Mouse (Mus musculus) large intestine, adult 2 months (tissue): ENCODE results near the gene Txlnb. TPM values are rescaled to one million over a fixed set of nuclear protein-coding genes. Genes with fewer than 3 reads are reported as not detected.
"Not testable (repeated sequence)": the region's sequence is repeated elsewhere in the genome, so short reads cannot be mapped to it uniquely, and the experiment has no call there.

Experiments
- DNase-seq: peaks from one replicate; pipeline ENCODE4 v3.0.0-alpha.2; 2012; ENCODE audit warnings: low read depth, low spot score
- WGBS: fragments of 180-500 bp; shearing (Covaris S2); methylation state at CpG from one replicate; pipeline ENCODE4 v1.1.7; 2018; 5-methylcytosine and 5-hydroxymethylcytosine counted together
- polyA plus RNA-seq: library from polyadenylated mRNA; depleted of rRNA; stranded (reverse); fragments of >200 nt; gene quantifications from 2 replicates; pipeline ENCODE4 v1.2.3, GENCODE M21; 2012; rRNA removed

Gene Txlnb
- 0.02 and 0.07 TPM in 2 replicates for polyA plus RNA-seq

DNA sequence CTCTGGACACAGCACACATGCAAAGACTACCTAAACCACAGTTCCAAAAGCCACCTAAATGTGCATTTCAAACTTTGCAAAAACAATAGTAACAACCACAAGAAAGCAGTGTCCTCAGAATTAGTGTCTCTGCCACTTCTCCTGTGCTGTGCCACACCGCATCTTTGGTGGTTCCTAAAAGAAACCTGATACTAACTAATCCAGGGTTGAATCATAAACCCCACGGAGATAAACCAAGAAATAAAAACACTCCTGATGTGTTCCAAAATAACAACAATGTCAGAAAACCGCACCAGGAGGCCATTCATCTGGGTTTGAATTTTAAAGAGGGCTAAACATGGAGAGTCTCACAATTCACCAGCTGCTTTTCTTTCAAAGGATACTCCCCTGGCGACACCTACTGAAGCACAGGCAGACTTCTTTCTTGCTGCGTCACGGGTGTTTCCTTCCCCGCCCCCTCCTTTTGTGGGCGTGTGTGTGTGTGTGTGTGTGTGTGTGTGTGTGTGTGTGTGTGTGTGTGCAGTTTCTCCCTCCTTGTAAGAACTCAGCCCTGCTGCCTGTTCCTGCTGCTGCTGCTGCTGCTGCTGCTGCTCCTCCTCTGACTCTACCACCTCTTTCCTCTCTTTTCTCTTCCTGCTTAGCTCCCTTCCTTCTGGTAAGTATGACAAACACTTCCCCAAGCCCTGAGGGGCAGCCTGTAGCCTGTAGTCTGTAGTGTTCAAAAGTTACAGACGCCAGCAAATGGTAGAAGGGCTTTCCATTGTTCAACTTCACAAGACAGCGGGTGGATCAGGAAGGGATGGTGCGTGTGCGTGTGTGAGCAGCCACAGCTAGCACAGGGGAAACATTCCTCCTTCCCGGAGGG, at the start of gene Txlnb:
TSS of gene Txlnb (plus strand) at position 460 of the 865 bp plus-strand sequence.
- peak; percentile 54 for DNase-seq
- WGBS = 12% methylated on average over 13 of the region's 13 CpGs

DNA sequence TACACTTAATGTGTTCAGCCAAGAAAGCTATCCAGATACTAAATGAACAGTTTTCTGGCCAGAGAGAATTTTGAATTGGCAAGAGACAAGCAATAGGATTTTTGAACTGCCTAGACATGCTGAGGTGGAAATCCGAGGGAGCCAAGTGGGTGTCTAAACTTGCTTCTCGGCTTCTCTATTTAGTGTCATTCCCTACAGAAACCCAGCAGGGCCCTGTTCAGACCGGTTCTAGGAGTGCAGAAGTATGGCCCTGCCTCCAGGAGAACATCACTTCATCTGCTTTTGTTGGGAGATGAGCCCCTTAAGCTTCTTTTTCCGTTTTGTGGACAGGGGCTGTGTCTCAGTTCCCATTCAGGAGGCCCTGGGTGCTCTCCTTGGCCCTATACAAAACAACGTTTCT, 43.5 kb upstream of the Txlnb start:
- DNase-seq = no peak
- WGBS = 81% methylated on average over 5 of the region's 5 CpGs

GRCm38 (mm10) chr10:17759772-17760171, 36.3 kb upstream of the Txlnb start:
- 79% methylated on average over 3 of the region's 3 CpGs for WGBS
- no peak for DNase-seq

DNA sequence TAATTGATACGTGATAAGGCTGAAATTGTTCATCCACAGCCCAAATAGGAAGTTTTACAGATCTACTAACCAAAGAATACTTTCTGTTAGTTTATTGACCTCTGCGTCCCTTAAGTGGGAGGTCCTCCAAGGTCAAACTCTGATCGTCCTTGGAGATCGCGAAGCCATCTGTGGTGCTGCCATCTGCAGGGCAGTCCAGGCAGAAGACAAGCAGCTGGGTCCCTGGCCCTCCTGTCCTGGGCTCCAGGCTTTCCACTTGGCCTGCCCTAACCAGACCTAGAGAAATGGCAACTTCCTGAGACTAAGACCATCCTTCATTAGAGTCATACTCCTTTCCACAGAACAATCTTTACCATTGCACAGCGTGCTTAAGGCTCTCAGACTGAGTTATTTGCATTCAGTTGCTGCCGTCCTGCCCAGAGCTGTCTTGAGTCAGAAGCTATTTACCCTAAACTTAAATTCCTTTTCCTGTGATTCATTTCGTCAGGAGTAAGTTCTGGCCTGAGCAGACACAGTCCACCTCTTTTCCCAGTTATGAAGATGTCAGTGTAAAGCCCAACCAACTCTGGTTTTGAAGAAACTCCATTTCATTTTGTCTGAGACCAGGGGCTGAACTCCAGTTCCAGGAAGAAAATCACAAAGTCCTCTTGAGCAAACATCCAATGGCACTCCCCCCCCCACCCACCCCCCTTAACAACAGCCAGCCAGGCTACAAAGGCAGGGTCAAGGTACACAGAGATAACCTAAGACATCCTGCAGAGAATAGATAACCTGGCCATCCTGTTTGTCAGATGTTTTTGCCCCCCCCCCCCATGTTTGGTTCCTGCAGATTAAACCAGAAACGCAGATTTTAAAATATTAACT, 35.0 kb upstream of the Txlnb start:
- no peak for DNase-seq
- WGBS = 55% methylated on average over 9 of the region's 9 CpGs

- DNase-seq = no peak
- WGBS = 83% methylated on average over 1 of the region's 1 CpGs
Measured at GRCm38 (mm10) chr10:17761652-17762051, 34.4 kb upstream of the Txlnb start.

GRCm38 (mm10) chr10:17762946-17763345, 33.1 kb upstream of the Txlnb start:
- DNase-seq = no peak
- WGBS = 97% methylated on average over 8 of the region's 8 CpGs

GRCm38 (mm10) chr10:17769856-17770255, 26.2 kb upstream of the Txlnb start:
- 86% methylated on average over 5 of the region's 5 CpGs for WGBS
- DNase-seq = no peak

- no peak for DNase-seq
- WGBS = 65% methylated on average over 10 of the region's 10 CpGs
Measured at GRCm38 (mm10) chr10:17772364-17772763, 23.7 kb upstream of the Txlnb start.

DNA sequence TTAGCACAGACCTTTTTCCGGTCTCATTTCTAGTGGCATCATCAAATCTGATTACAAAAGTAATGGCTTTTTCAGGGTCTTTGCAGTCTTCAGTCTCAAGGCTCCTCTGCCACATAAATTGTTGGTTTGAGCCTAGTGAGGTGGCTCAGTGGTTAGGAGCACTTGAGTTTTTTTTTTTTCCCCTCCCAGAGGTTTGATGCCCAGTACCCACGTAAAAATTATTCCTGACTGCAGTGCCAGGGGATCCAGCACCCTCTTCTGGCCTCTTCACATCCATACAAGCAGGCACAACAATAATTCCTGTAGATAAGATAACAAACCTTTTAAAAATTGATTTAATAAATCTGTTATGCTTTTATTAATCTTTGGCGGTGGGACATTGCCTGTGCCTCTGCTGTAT, 21.7 kb upstream of the Txlnb start:
- WGBS = 86% methylated on average over 3 of the region's 3 CpGs
- DNase-seq = no peak

DNA sequence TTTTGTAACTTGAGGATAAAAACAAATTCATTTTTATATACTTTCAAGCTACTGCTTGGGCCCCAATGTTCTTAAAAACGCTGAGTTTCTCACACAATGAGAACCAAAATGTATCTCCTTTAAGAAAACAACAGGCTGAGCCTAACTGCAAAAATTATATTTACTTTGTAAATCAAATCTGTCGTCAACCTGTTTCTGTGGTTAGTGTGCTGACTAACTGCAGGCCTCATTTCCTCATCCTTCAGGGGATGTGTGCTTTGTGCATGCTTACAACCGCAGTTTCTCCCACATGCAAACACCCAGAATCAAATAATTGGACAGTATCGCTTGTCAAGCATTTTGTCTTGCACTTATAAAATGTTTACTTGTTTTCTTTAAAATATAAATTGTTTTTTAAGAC, 20.9 kb upstream of the Txlnb start:
- WGBS = 36% methylated on average over 4 of the region's 4 CpGs
- no peak for DNase-seq

GRCm38 (mm10) chr10:17776684-17777083, 19.3 kb upstream of the Txlnb start:
- DNase-seq = not testable (repeated sequence)
- WGBS = 53% methylated on average over 4 of the region's 4 CpGs

GRCm38 (mm10) chr10:17786771-17787170, 9.3 kb upstream of the Txlnb start:
- 72% methylated on average over 3 of the region's 3 CpGs for WGBS
- DNase-seq = no peak

DNA sequence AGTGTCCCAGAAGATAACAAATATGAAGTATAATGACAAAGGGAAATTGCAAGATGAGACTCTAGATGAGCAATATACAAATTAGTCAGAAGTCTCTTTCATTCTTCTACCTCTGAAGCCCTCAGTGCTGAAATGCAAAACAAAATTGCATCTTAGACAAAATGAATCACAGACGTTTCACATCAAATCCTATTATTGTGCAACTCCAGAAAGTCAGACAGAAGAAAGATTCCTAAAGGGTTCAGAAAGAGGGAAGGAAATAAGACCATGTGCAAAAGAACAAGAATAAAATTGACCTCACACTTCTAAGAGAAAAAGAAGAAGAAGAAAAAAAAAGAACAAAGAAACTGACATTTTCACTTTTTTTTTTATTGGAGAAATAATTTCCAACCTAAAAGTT, 8.1 kb upstream of the Txlnb start:
- 63% methylated on average over 1 of the region's 1 CpGs for WGBS
- DNase-seq = no peak

DNA sequence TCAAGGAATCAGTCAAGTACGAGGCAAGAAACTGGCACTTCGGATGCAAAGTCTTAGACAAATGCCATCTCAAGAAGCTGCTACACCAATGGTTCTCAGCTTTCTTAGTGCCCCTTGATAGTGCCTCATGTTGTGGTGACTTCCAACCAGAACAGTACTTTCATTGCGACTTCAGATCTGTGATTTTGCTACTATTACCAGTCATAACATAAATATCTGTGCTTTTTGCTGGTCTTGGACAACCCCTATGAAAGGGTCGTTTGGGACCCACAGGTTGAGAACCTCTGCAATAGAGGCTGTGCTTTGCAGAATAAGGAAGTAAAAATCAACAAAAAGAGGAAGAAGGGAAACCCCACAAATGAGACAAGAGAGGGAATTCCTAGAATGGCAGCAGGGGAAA, 7.7 kb upstream of the Txlnb start:
- no peak for DNase-seq
- 79% methylated on average over 4 of the region's 4 CpGs for WGBS

- 28% methylated on average over 5 of the region's 5 CpGs for WGBS
- no peak for DNase-seq
Measured at GRCm38 (mm10) chr10:17793926-17794325, 2.1 kb upstream of the Txlnb start.

- 86% methylated on average over 5 of the region's 5 CpGs for WGBS
- no peak for DNase-seq
Measured at GRCm38 (mm10) chr10:17794443-17794842, 1.6 kb upstream of the Txlnb start.

DNA sequence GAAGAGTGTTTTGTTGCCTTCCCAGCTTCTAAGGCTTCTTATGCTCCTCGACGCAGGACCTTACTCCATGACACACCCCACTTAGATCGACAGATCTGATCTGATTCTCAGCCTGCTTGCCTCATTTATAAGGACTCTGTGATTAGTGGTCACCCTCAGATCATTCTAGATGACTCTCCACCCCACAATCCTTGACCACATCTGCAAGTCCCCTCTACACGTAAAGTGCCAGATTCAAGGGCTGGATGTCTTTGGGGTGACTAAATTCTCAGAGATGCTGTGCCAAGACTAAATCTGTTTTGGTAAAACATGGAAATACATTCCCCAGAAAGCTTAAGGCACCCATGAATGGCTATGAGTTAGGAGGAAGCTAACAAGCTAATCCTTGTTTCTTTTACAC, 799 bp upstream of the Txlnb start:
- DNase-seq = no peak
- WGBS = 83% methylated on average over 4 of the region's 4 CpGs

- WGBS = 57% methylated on average over 12 of the region's 12 CpGs
- no peak for DNase-seq
Measured at GRCm38 (mm10) chr10:17796846-17797631, 1.0 kb downstream of the Txlnb start.

GRCm38 (mm10) chr10:17797681-17798080, 1.7 kb downstream of the Txlnb start:
- 87% methylated on average over 3 of the region's 3 CpGs for WGBS

GRCm38 (mm10) chr10:17801788-17802187, 5.8 kb downstream of the Txlnb start:
- 72% methylated on average over 2 of the region's 2 CpGs for WGBS
- DNase-seq = no peak

More at GRCm38 (mm10) chr10:17797681-17798080, 1.7 kb downstream of the Txlnb start:
- no peak for DNase-seq
